Mouse (Mus musculus): ENCODE measurements at regions not wholly inside any gene's neighbourhood (a gene's known extent, or its start where the extent isn't known, plus 50 kb on each side); places are given as distances from the start of the nearest gene placed in this dataset.

- WGBS, result 64% methylated on average over 4 of the region's 4 CpGs
- H3K36me3 ChIP-seq (ENCODE audit: control insufficient read depth, insufficient read depth), result no peaks in the 10 kb centered on the region
- H3K4me2 ChIP-seq (ENCODE audit: low read depth, low read length), result no peak overlapping the region
- H3K9me3 ChIP-seq (replicated peaks; ENCODE audit: control insufficient read depth, low read length), result peaks cover 3% of the 10 kb centered on the region; the same call in 1 of the 2 replicates
- no peak overlapping the region for H3K4me3 ChIP-seq (ENCODE audit: low read length)
- peaks cover 7% of the 10 kb centered on the region; the same call in 1 of the 2 replicates for H3K4me1 ChIP-seq (ENCODE audit: control insufficient read depth, insufficient read depth, low read length)
- no peaks in the 10 kb centered on the region for H3K27me3 ChIP-seq (ENCODE audit: control insufficient read depth, insufficient read depth, low read length)
- H3K27ac ChIP-seq (ENCODE audit: low read length), result no peak overlapping the region
- ATAC-seq (replicated peaks; ENCODE audit: extremely low read depth, insufficient read depth, low FRiP score), result no peak
- no peak overlapping the region for H3K9ac ChIP-seq (ENCODE audit: low read length)
These were observed 460.9 kb downstream of the Epha4 start for GRCm38 (mm10) chr1:77053837-77054540.

- 0 out of 2 replicates have a peak, but pooled peaks have one; percentile 49 for ATAC-seq (replicated peaks; ENCODE audit: extremely low read depth, insufficient read depth, low FRiP score)
These were observed 452.4 kb downstream of the Epha4 start for GRCm38 (mm10) chr1:77062468-77062867.

GRCm38 (mm10) chr1:77073071-77073470 lies 441.8 kb downstream of the Epha4 start:
- no peak overlapping the region for H3K9ac ChIP-seq (ENCODE audit: low read length)
- no peak for ATAC-seq (replicated peaks; ENCODE audit: extremely low read depth, insufficient read depth, low FRiP score)
- no peak overlapping the region for H3K4me2 ChIP-seq (ENCODE audit: low read depth, low read length)
- no peaks in the 10 kb centered on the region for H3K27me3 ChIP-seq (ENCODE audit: control insufficient read depth, insufficient read depth, low read length)
- 83% methylated on average over 1 of the region's 1 CpGs for WGBS
- no peak overlapping the region for H3K4me3 ChIP-seq (ENCODE audit: low read length)
- H3K4me1 ChIP-seq (ENCODE audit: control insufficient read depth, insufficient read depth, low read length), result no peaks in the 10 kb centered on the region
- H3K27ac ChIP-seq (ENCODE audit: low read length), result no peak overlapping the region
- H3K9me3 ChIP-seq (replicated peaks; ENCODE audit: control insufficient read depth, low read length), result no peaks in the 10 kb centered on the region
- H3K36me3 ChIP-seq (ENCODE audit: control insufficient read depth, insufficient read depth), result no peaks in the 10 kb centered on the region

More at GRCm38 (mm10) chr1:77062468-77062867, 452.4 kb downstream of the Epha4 start:
- no peak overlapping the region for H3K4me2 ChIP-seq (ENCODE audit: low read depth, low read length)
- no peak overlapping the region for H3K4me3 ChIP-seq (ENCODE audit: low read length)
- peaks cover 8% of the 10 kb centered on the region; the same call in 1 of the 2 replicates for H3K4me1 ChIP-seq (ENCODE audit: control insufficient read depth, insufficient read depth, low read length)
- H3K27me3 ChIP-seq (ENCODE audit: control insufficient read depth, insufficient read depth, low read length), result no peaks in the 10 kb centered on the region
- no peaks in the 10 kb centered on the region for H3K36me3 ChIP-seq (ENCODE audit: control insufficient read depth, insufficient read depth)
- no peak overlapping the region for H3K9ac ChIP-seq (ENCODE audit: low read length)
- no peaks in the 10 kb centered on the region for H3K9me3 ChIP-seq (replicated peaks; ENCODE audit: control insufficient read depth, low read length)
- WGBS, result 48% methylated on average over 3 of the region's 3 CpGs
- 0 out of 2 replicates have a peak overlapping the region, but pooled peaks have one; percentile 9 for H3K27ac ChIP-seq (ENCODE audit: low read length)

- 77% methylated on average over 13 of the region's 13 CpGs for WGBS
These were observed 439.7 kb downstream of the Epha4 start for GRCm38 (mm10) chr1:77074926-77075885.

GRCm38 (mm10) chr1:77080767-77081166 lies 434.1 kb downstream of the Epha4 start:
- 17% methylated on average over 5 of the region's 5 CpGs for WGBS
- no peak for ATAC-seq (replicated peaks; ENCODE audit: extremely low read depth, insufficient read depth, low FRiP score)
- Histone ChIP-seq H3K9ac (ENCODE audit: low read length) (no peak overlapping the region), H3K9me3 (replicated peaks; ENCODE audit: control insufficient read depth, low read length) (no peaks in the 10 kb centered on the region), H3K36me3 (ENCODE audit: control insufficient read depth, insufficient read depth) (no peaks in the 10 kb centered on the region), H3K27me3 (ENCODE audit: control insufficient read depth, insufficient read depth, low read length) (no peaks in the 10 kb centered on the region), H3K4me2 (ENCODE audit: low read depth, low read length) (0 out of 2 replicates have a peak overlapping the region, but pooled peaks have one; percentile 2), H3K4me1 (ENCODE audit: control insufficient read depth, insufficient read depth, low read length) (peaks cover 4% of the 10 kb centered on the region; the same call in 1 of the 2 replicates), H3K4me3 (ENCODE audit: low read length) (no peak overlapping the region), H3K27ac (ENCODE audit: low read length) (no peak overlapping the region)

More at GRCm38 (mm10) chr1:77074926-77075885, 439.7 kb downstream of the Epha4 start:
- Histone ChIP-seq H3K27ac (ENCODE audit: low read length) (no peak overlapping the region), H3K9me3 (replicated peaks; ENCODE audit: control insufficient read depth, low read length) (no peaks in the 10 kb centered on the region), H3K27me3 (ENCODE audit: control insufficient read depth, insufficient read depth, low read length) (no peaks in the 10 kb centered on the region), H3K36me3 (ENCODE audit: control insufficient read depth, insufficient read depth) (no peaks in the 10 kb centered on the region), H3K4me3 (ENCODE audit: low read length) (no peak overlapping the region), H3K9ac (ENCODE audit: low read length) (no peak overlapping the region), H3K4me2 (ENCODE audit: low read depth, low read length) (no peak overlapping the region), H3K4me1 (ENCODE audit: control insufficient read depth, insufficient read depth, low read length) (no peaks in the 10 kb centered on the region)
- no peak for ATAC-seq (replicated peaks; ENCODE audit: extremely low read depth, insufficient read depth, low FRiP score)

- ATAC-seq (replicated peaks; ENCODE audit: extremely low read depth, insufficient read depth, low FRiP score), result no peak
- Histone ChIP-seq H3K27me3 (ENCODE audit: control insufficient read depth, insufficient read depth, low read length) (no peaks in the 10 kb centered on the region), H3K9ac (ENCODE audit: low read length) (no peak overlapping the region), H3K4me2 (ENCODE audit: low read depth, low read length) (no peak overlapping the region), H3K4me3 (ENCODE audit: low read length) (no peak overlapping the region), H3K27ac (ENCODE audit: low read length) (no peak overlapping the region), H3K9me3 (replicated peaks; ENCODE audit: control insufficient read depth, low read length) (no peaks in the 10 kb centered on the region), H3K36me3 (ENCODE audit: control insufficient read depth, insufficient read depth) (no peaks in the 10 kb centered on the region), H3K4me1 (ENCODE audit: control insufficient read depth, insufficient read depth, low read length) (peaks cover 4% of the 10 kb centered on the region; the same call in 1 of the 2 replicates)
- WGBS, result 55% methylated on average over 7 of the region's 7 CpGs
These were observed 433.2 kb downstream of the Epha4 start for GRCm38 (mm10) chr1:77081660-77082059.

GRCm38 (mm10) chr1:77082410-77082809 lies 432.5 kb downstream of the Epha4 start:
- Histone ChIP-seq H3K27ac (ENCODE audit: low read length) (no peak overlapping the region), H3K27me3 (ENCODE audit: control insufficient read depth, insufficient read depth, low read length) (no peaks in the 10 kb centered on the region), H3K9me3 (replicated peaks; ENCODE audit: control insufficient read depth, low read length) (no peaks in the 10 kb centered on the region), H3K9ac (ENCODE audit: low read length) (no peak overlapping the region), H3K36me3 (ENCODE audit: control insufficient read depth, insufficient read depth) (no peaks in the 10 kb centered on the region), H3K4me1 (ENCODE audit: control insufficient read depth, insufficient read depth, low read length) (peaks cover 4% of the 10 kb centered on the region; the same call in 1 of the 2 replicates), H3K4me2 (ENCODE audit: low read depth, low read length) (no peak overlapping the region), H3K4me3 (ENCODE audit: low read length) (no peak overlapping the region)
- no peak for ATAC-seq (replicated peaks; ENCODE audit: extremely low read depth, insufficient read depth, low FRiP score)
- WGBS, result 81% methylated on average over 3 of the region's 3 CpGs

GRCm38 (mm10) chr1:77093551-77093950 lies 421.3 kb downstream of the Epha4 start:
- H3K27me3 ChIP-seq (ENCODE audit: control insufficient read depth, insufficient read depth, low read length), result no peaks in the 10 kb centered on the region
- no peak overlapping the region for H3K27ac ChIP-seq (ENCODE audit: low read length)
- H3K4me2 ChIP-seq (ENCODE audit: low read depth, low read length), result no peak overlapping the region
- no peak overlapping the region for H3K4me3 ChIP-seq (ENCODE audit: low read length)
- no peaks in the 10 kb centered on the region for H3K4me1 ChIP-seq (ENCODE audit: control insufficient read depth, insufficient read depth, low read length)
- no peak overlapping the region for H3K9ac ChIP-seq (ENCODE audit: low read length)
- H3K36me3 ChIP-seq (ENCODE audit: control insufficient read depth, insufficient read depth), result no peaks in the 10 kb centered on the region
- H3K9me3 ChIP-seq (replicated peaks; ENCODE audit: control insufficient read depth, low read length), result 0 out of 2 replicates have a peak, but pooled peaks cover 2% of the 10 kb centered on the region
- no peak for ATAC-seq (replicated peaks; ENCODE audit: extremely low read depth, insufficient read depth, low FRiP score)
- WGBS, result 41% methylated on average over 2 of the region's 2 CpGs
